Mouse (Mus musculus) thymus, postnatal 0 days (tissue): Measurements from ENCODE around the gene Tbc1d24. TPM values are rescaled to one million over a fixed set of nuclear protein-coding genes. Genes with fewer than 3 reads are reported as not detected.

Experiments
- DNase-seq: peaks from one replicate; pipeline ENCODE4 v3.0.0-alpha.2; 2015; ENCODE audit warnings: low spot score
- polyA plus RNA-seq: library from polyadenylated mRNA; unstranded; fragments of >200 nt; fragmentation: Nextera tagmentation; extraction: Ambion mirVana; gene quantifications from 2 replicates; pipeline ENCODE4 v1.2.1, GENCODE M21; 2015

Gene Tbc1d24
- polyA plus RNA-seq, 1 experiment from 2014 or later = 1.4 TPM

- no peak for DNase-seq
These were observed 31.1 kb downstream of the Tbc1d24 start for GRCm38 (mm10) chr17:24174259-24174658.

- DNase-seq = peak; percentile 81
These were observed 31.9 kb downstream of the Tbc1d24 start for GRCm38 (mm10) chr17:24173423-24173822.

- DNase-seq = no peak
These were observed 33.6 kb downstream of the Tbc1d24 start for GRCm38 (mm10) chr17:24171738-24172137.

GRCm38 (mm10) chr17:24170729-24171128 lies 34.6 kb downstream of the Tbc1d24 start:
- no peak for DNase-seq

GRCm38 (mm10) chr17:24170125-24170524 lies 35.2 kb downstream of the Tbc1d24 start:
- no peak for DNase-seq

GRCm38 (mm10) chr17:24169317-24170065 lies 35.9 kb downstream of the Tbc1d24 start, which contains the start of gene Atp6v0c:
Atp6v0c (minus strand) TSS chr17:24169702.
- DNase-seq = peak; percentile 96

GRCm38 (mm10) chr17:24168590-24169277 lies 36.6 kb downstream of the Tbc1d24 start:
- peak; percentile 82 for DNase-seq

GRCm38 (mm10) chr17:24167891-24168505 lies 37.4 kb downstream of the Tbc1d24 start:
- no peak for DNase-seq

- no peak for DNase-seq
These were observed 38.2 kb downstream of the Tbc1d24 start for GRCm38 (mm10) chr17:24167120-24167519.

- DNase-seq = no peak
These were observed 40.6 kb downstream of the Tbc1d24 start for GRCm38 (mm10) chr17:24164566-24165259.

- DNase-seq = peak; percentile 95
These were observed 42.0 kb downstream of the Tbc1d24 start, which contains the start of gene Amdhd2 for GRCm38 (mm10) chr17:24163176-24163962. Amdhd2 (minus strand) TSS chr17:24163766.

- DNase-seq = peak; percentile 17
These were observed 42.7 kb downstream of the Tbc1d24 start for GRCm38 (mm10) chr17:24162584-24163175.

GRCm38 (mm10) chr17:24161466-24161865 lies 43.9 kb downstream of the Tbc1d24 start:
- DNase-seq = no peak

- no peak for DNase-seq
These were observed 47.8 kb downstream of the Tbc1d24 start for GRCm38 (mm10) chr17:24157526-24157925.

- DNase-seq = no peak
These were observed 48.2 kb downstream of the Tbc1d24 start for GRCm38 (mm10) chr17:24157121-24157520.

- DNase-seq = no peak
These were observed 49.0 kb downstream of the Tbc1d24 start for GRCm38 (mm10) chr17:24156394-24156793.

- DNase-seq = no peak
These were observed 49.6 kb downstream of the Tbc1d24 start for GRCm38 (mm10) chr17:24155742-24156141.

- no peak for DNase-seq
These were observed 50.9 kb downstream of the Tbc1d24 start for GRCm38 (mm10) chr17:24154463-24154862.

- peak; percentile 89 for DNase-seq
These were observed 53.3 kb downstream of the Tbc1d24 start for GRCm38 (mm10) chr17:24151890-24152563.

- DNase-seq = no peak
These were observed 54.0 kb downstream of the Tbc1d24 start for GRCm38 (mm10) chr17:24151382-24151781.
